Mouse (Mus musculus) bone marrow, adult 2 months (tissue): ENCODE measurements at regions not wholly inside any gene's neighbourhood (a gene's known extent, or its start where the extent isn't known, plus 50 kb on each side); places are given as distances from the start of the nearest gene placed in this dataset.

Experiments
- CTCF ChIP-seq: fragments of 200-500 bp; IDR thresholded peaks from 2 replicates; pipeline ENCODE4 v1.5.1; 2011; ENCODE audit warnings: low read length, control low read depth; ENCODE audit not compliant: control insufficient read depth, insufficient read depth
- POLR2A ChIP-seq: fragments of 200-500 bp; IDR thresholded peaks from 2 replicates; pipeline ENCODE4 v1.6.1; 2011; ENCODE audit warnings: low read depth, mild to moderate bottlenecking, control low read depth, low read length, borderline replicate concordance; ENCODE audit not compliant: control insufficient read depth

- TF ChIP-seq CTCF (no peak), POLR2A (no peak)
Observed at GRCm38 (mm10) chr3:50983126-50983525, 241.1 kb upstream of the Noct start.
